Mouse (Mus musculus) midbrain, embryonic 16.5 days (tissue): Measurements from ENCODE around the gene Rfng. TPM values are rescaled to one million over a fixed set of nuclear protein-coding genes. Genes with fewer than 3 reads are reported as not detected.
"Not testable (repeated sequence)": the region's sequence is repeated elsewhere in the genome, so short reads cannot be mapped to it uniquely, and the experiment has no call there.

Experiments used
- ATAC-seq: fragments of 200-750 bp; cut with Nextera tagmentation; 2 replicates; pipeline ENCODE4 v1.8.0; 2017; ENCODE audit warnings: moderate TSS enrichment
- H3K27ac ChIP-seq: fragments of 300-500 bp; sonication (generic); 2 replicates; pipeline ENCODE4 v1.5.1; 2014; ENCODE audit warnings: mild to moderate bottlenecking, low read length, mixed read lengths
- H3K27me3 ChIP-seq: fragments of 300-500 bp; sonication (generic); 2 replicates; pipeline ENCODE4 v1.6.1; 2014; ENCODE audit warnings: low read depth, low read length, mixed read lengths; ENCODE audit not compliant: control insufficient read depth, insufficient read depth
- H3K36me3 ChIP-seq: fragments of 300-500 bp; sonication (generic); 2 replicates; pipeline ENCODE4 v1.6.1; 2014; ENCODE audit warnings: mild to moderate bottlenecking, low read length, moderate library complexity, mixed read lengths; ENCODE audit not compliant: control insufficient read depth, insufficient read depth
- H3K4me1 ChIP-seq: fragments of 300-500 bp; sonication (generic); 2 replicates; pipeline ENCODE4 v1.6.1; 2014; ENCODE audit warnings: mild to moderate bottlenecking, low read length, mixed read lengths; ENCODE audit not compliant: control insufficient read depth, insufficient read depth
- H3K4me2 ChIP-seq: fragments of 300-500 bp; sonication (generic); 2 replicates; pipeline ENCODE4 v1.6.1; 2014; ENCODE audit warnings: mild to moderate bottlenecking, low read length, mixed read lengths
- H3K4me3 ChIP-seq: fragments of 300-500 bp; sonication (generic); 2 replicates; pipeline ENCODE4 v1.5.1; 2014; ENCODE audit warnings: low read depth, mild to moderate bottlenecking, low read length, moderate library complexity, mixed read lengths
- H3K9ac ChIP-seq: fragments of 300-500 bp; sonication (generic); 2 replicates; pipeline ENCODE4 v1.6.1; 2014; ENCODE audit warnings: low read depth, low read length, mixed read lengths
- H3K9me3 ChIP-seq: fragments of 300-500 bp; sonication (generic); replicated peaks from 2 replicates; pipeline ENCODE4 v1.6.1; 2014; ENCODE audit warnings: mild to moderate bottlenecking, low read length, mixed read lengths; ENCODE audit not compliant: control insufficient read depth, poor library complexity, severe bottlenecking
- WGBS: fragments of 180-500 bp; shearing (Covaris S2); extraction: QIAGEN DNeasy Blood & Tissue Kit; methylation state at CpG from one replicate; pipeline ENCODE4 v1.1.7; 2014; 5-methylcytosine and 5-hydroxymethylcytosine counted together
- polyA plus RNA-seq: library from polyadenylated mRNA; unstranded; fragments of >200 nt; fragmentation: Nextera tagmentation; extraction: Ambion mirVana; gene quantifications from 2 replicates; pipeline ENCODE4 v1.2.1, GENCODE M21; 2015

Rfng gene
- polyA plus RNA-seq, 1 experiment from 2014 or later, result 145 TPM

GRCm38 (mm10) chr11:120799316-120799890 is 15.4 kb upstream of the Rfng start:
- 64% methylated on average over 6 of the region's 6 CpGs for WGBS
- no peak overlapping the region; the same call in 1 of the 2 replicates for H3K9ac ChIP-seq
- H3K4me1 ChIP-seq, result peaks cover 18% of the 10 kb centered on the region
- no peaks in the 10 kb centered on the region for H3K27me3 ChIP-seq
- H3K4me2 ChIP-seq, result no peak overlapping the region; the same call in 1 of the 2 replicates
- H3K36me3 ChIP-seq, result no peaks in the 10 kb centered on the region
- H3K4me3 ChIP-seq, result no peak overlapping the region
- ATAC-seq, result no peak
- H3K27ac ChIP-seq, result no peak overlapping the region; the same call in 1 of the 2 replicates
- no peaks in the 10 kb centered on the region for H3K9me3 ChIP-seq

GRCm38 (mm10) chr11:120798244-120798643 is 14.2 kb upstream of the Rfng start:
- no peak overlapping the region for H3K4me3 ChIP-seq
- no peak overlapping the region for H3K4me2 ChIP-seq
- no peaks in the 10 kb centered on the region for H3K27me3 ChIP-seq
- peaks cover 18% of the 10 kb centered on the region for H3K4me1 ChIP-seq
- no peak overlapping the region for H3K9ac ChIP-seq
- H3K9me3 ChIP-seq, result no peaks in the 10 kb centered on the region
- H3K27ac ChIP-seq, result no peak overlapping the region
- ATAC-seq, result no peak
- peaks cover 4% of the 10 kb centered on the region; the same call in 1 of the 2 replicates for H3K36me3 ChIP-seq
- WGBS, result 95% methylated on average over 3 of the region's 3 CpGs

- Histone ChIP-seq H3K9me3 (no peaks in the 10 kb centered on the region), H3K9ac (peak overlapping the region; percentile 43), H3K27me3 (no peaks in the 10 kb centered on the region), H3K27ac (peak overlapping the region; percentile 80), H3K4me1 (peaks cover 18% of the 10 kb centered on the region), H3K4me2 (peak overlapping the region; percentile 41), H3K36me3 (peaks cover 11% of the 10 kb centered on the region), H3K4me3 (peak overlapping the region; percentile 84; the same call in 1 of the 2 replicates)
- peak; percentile 11; the same call in 1 of the 2 replicates for ATAC-seq
- WGBS, result 24% methylated on average over 8 of the region's 8 CpGs
These were observed 12.6 kb upstream of the Rfng start for GRCm38 (mm10) chr11:120796614-120796946.

- 3% methylated on average over 59 of the region's 59 CpGs for WGBS
- Histone ChIP-seq H3K27me3 (no peaks in the 10 kb centered on the region), H3K4me3 (peak within 1 kb of the TSS; percentile 84), H3K4me1 (peaks cover 18% of the 10 kb centered on the region), H3K9ac (peak within 1 kb of the TSS; percentile 85), H3K9me3 (no peaks in the 10 kb centered on the region), H3K27ac (peak within 1 kb of the TSS; percentile 80), H3K36me3 (peaks cover 11% of the 10 kb centered on the region), H3K4me2 (peak within 1 kb of the TSS; percentile 95)
- ATAC-seq, result peak; percentile 91
These were observed 12.0 kb upstream of the Rfng start, which contains the start of gene Dus1l for GRCm38 (mm10) chr11:120795756-120796613. Gene Dus1l (minus strand): TSS chr11:120796403.

GRCm38 (mm10) chr11:120792652-120793051 is 8.6 kb upstream of the Rfng start:
- Histone ChIP-seq H3K27ac (no peak overlapping the region), H3K27me3 (no peaks in the 10 kb centered on the region), H3K4me2 (no peak overlapping the region), H3K9me3 (no peaks in the 10 kb centered on the region), H3K36me3 (peaks cover 32% of the 10 kb centered on the region), H3K4me3 (no peak overlapping the region), H3K4me1 (peaks cover 13% of the 10 kb centered on the region), H3K9ac (no peak overlapping the region)
- no peak for ATAC-seq
- 95% methylated on average over 9 of the region's 9 CpGs for WGBS

- no peak overlapping the region for H3K9ac ChIP-seq
- no peaks in the 10 kb centered on the region for H3K9me3 ChIP-seq
- no peaks in the 10 kb centered on the region for H3K27me3 ChIP-seq
- ATAC-seq, result no peak
- H3K4me3 ChIP-seq, result no peak overlapping the region
- no peak overlapping the region for H3K4me2 ChIP-seq
- peaks cover 12% of the 10 kb centered on the region for H3K4me1 ChIP-seq
- H3K27ac ChIP-seq, result no peak overlapping the region
- H3K36me3 ChIP-seq, result peaks cover 42% of the 10 kb centered on the region
- WGBS, result 91% methylated on average over 3 of the region's 3 CpGs
These were observed 5.8 kb upstream of the Rfng start for GRCm38 (mm10) chr11:120789810-120790209.

- Histone ChIP-seq H3K9me3 (no peaks in the 10 kb centered on the region), H3K27ac (no peak overlapping the region), H3K4me3 (no peak overlapping the region), H3K4me2 (no peak overlapping the region), H3K36me3 (peaks cover 42% of the 10 kb centered on the region), H3K4me1 (peaks cover 10% of the 10 kb centered on the region), H3K27me3 (no peaks in the 10 kb centered on the region), H3K9ac (no peak overlapping the region)
- ATAC-seq, result no peak
- 92% methylated on average over 4 of the region's 4 CpGs for WGBS
These were observed 5.3 kb upstream of the Rfng start for GRCm38 (mm10) chr11:120789355-120789754.

GRCm38 (mm10) chr11:120788460-120788859 is 4.5 kb upstream of the Rfng start:
- not testable (repeated sequence) for H3K27ac ChIP-seq, H3K4me3 ChIP-seq, H3K27me3 ChIP-seq, H3K4me2 ChIP-seq, ATAC-seq, H3K9me3 ChIP-seq, H3K9ac ChIP-seq
- WGBS, result 88% methylated on average over 9 of the region's 10 CpGs
- Histone ChIP-seq H3K4me1 (peaks cover 11% of the 10 kb centered on the region), H3K36me3 (peaks cover 39% of the 10 kb centered on the region)

- Histone ChIP-seq H3K27ac (no peak overlapping the region; the same call in 1 of the 2 replicates), H3K4me2 (peak overlapping the region; percentile 92), H3K36me3 (peaks cover 33% of the 10 kb centered on the region), H3K4me3 (peak overlapping the region; percentile 66), H3K9me3 (no peaks in the 10 kb centered on the region), H3K9ac (peak overlapping the region; percentile 96), H3K4me1 (peaks cover 19% of the 10 kb centered on the region), H3K27me3 (no peaks in the 10 kb centered on the region)
- ATAC-seq, result no peak
- WGBS, result 35% methylated on average over 9 of the region's 9 CpGs
These were observed 1.1 kb upstream of the Rfng start for GRCm38 (mm10) chr11:120785145-120785544.
